Mouse (Mus musculus) ovary, postnatal 14 days (tissue): ENCODE data around the gene Madd.
A peak's percentile ranks its signal among the peaks of the same experiment; 100 is the strongest.
"Not testable (repeated sequence)": the region's sequence is repeated elsewhere in the genome, so short reads cannot be mapped to it uniquely, and the experiment has no call there.

Source experiments
- DNase-seq: peaks from one replicate; pipeline ENCODE4 v3.0.0; 2022; ENCODE audit warnings: low spot score

Gene Madd

GRCm38 (mm10) chr2:91125101-91125500 lies 58.5 kb downstream of the Madd start:
- DNase-seq, result no peak

GRCm38 (mm10) chr2:91123521-91123920 lies 60.1 kb downstream of the Madd start:
- DNase-seq, result no peak

- no peak for DNase-seq
Measured at GRCm38 (mm10) chr2:91121497-91121896, 62.1 kb downstream of the Madd start.

- no peak for DNase-seq
Measured at GRCm38 (mm10) chr2:91121011-91121410, 62.6 kb downstream of the Madd start.

- DNase-seq, result no peak
Measured at GRCm38 (mm10) chr2:91120261-91120671, 63.4 kb downstream of the Madd start.

- no peak for DNase-seq
Measured at GRCm38 (mm10) chr2:91119551-91119950, 64.1 kb downstream of the Madd start.

- DNase-seq, result no peak
Measured at GRCm38 (mm10) chr2:91119061-91119460, 64.6 kb downstream of the Madd start.

GRCm38 (mm10) chr2:91118647-91119046 lies 65.0 kb downstream of the Madd start:
- DNase-seq, result no peak

- no peak for DNase-seq
Measured at GRCm38 (mm10) chr2:91117585-91118275, 65.9 kb downstream of the Madd start, which contains the start of gene Mybpc3. Mybpc3 (plus strand) TSS chr2:91118144.

- DNase-seq, result no peak
Measured at GRCm38 (mm10) chr2:91116842-91117241, 66.8 kb downstream of the Madd start.

- no peak for DNase-seq
Measured at GRCm38 (mm10) chr2:91115578-91115970, 68.1 kb downstream of the Madd start.

- peak; percentile 99 for DNase-seq
Measured at GRCm38 (mm10) chr2:91114781-91115577, 68.7 kb downstream of the Madd start.

- DNase-seq, result no peak
Measured at GRCm38 (mm10) chr2:91113852-91114251, 69.8 kb downstream of the Madd start.

- no peak for DNase-seq
Measured at GRCm38 (mm10) chr2:91113334-91113733, 70.3 kb downstream of the Madd start.

- DNase-seq, result no peak
Measured at GRCm38 (mm10) chr2:91112491-91112890, 71.1 kb downstream of the Madd start.

GRCm38 (mm10) chr2:91111832-91112231 lies 71.8 kb downstream of the Madd start:
- not testable (repeated sequence) for DNase-seq

GRCm38 (mm10) chr2:91110429-91110828 lies 73.2 kb downstream of the Madd start:
- DNase-seq, result no peak

GRCm38 (mm10) chr2:91109807-91110385 lies 73.7 kb downstream of the Madd start:
- no peak for DNase-seq

- DNase-seq, result no peak
Measured at GRCm38 (mm10) chr2:91109241-91109640, 74.4 kb downstream of the Madd start.

GRCm38 (mm10) chr2:91108156-91108555 lies 75.5 kb downstream of the Madd start:
- DNase-seq, result no peak

GRCm38 (mm10) chr2:91101124-91101740 lies 82.4 kb downstream of the Madd start:
- peak; percentile 83 for DNase-seq

GRCm38 (mm10) chr2:91098156-91098555 lies 85.5 kb downstream of the Madd start:
- DNase-seq, result no peak

- DNase-seq, result no peak
Measured at GRCm38 (mm10) chr2:91097015-91097414, 86.6 kb downstream of the Madd start.
